Mouse (Mus musculus): ENCODE data around the gene Fam83e.

GRCm38 (mm10) chr7:45700301-45701015, 20.6 kb upstream of the Fam83e start:
- TF ChIP-seq CTCF (IDR thresholded peaks at IDR 0.05; ENCODE audit: low read depth, low read length), result no peak
- no peak for TF ChIP-seq POLR2A (IDR thresholded peaks at IDR 0.05; ENCODE audit: extremely low read depth, insufficient read depth, low read length)
